Mouse (Mus musculus): ENCODE data around the gene Tex13b. TPM values are rescaled to one million over a fixed set of nuclear protein-coding genes. Genes with fewer than 3 reads are reported as not detected.
"Not testable (repeated sequence)": the region's sequence is repeated elsewhere in the genome, so short reads cannot be mapped to it uniquely, and the experiment has no call there.

The Tex13b gene
- not detected for total RNA-seq (2022)

DNA sequence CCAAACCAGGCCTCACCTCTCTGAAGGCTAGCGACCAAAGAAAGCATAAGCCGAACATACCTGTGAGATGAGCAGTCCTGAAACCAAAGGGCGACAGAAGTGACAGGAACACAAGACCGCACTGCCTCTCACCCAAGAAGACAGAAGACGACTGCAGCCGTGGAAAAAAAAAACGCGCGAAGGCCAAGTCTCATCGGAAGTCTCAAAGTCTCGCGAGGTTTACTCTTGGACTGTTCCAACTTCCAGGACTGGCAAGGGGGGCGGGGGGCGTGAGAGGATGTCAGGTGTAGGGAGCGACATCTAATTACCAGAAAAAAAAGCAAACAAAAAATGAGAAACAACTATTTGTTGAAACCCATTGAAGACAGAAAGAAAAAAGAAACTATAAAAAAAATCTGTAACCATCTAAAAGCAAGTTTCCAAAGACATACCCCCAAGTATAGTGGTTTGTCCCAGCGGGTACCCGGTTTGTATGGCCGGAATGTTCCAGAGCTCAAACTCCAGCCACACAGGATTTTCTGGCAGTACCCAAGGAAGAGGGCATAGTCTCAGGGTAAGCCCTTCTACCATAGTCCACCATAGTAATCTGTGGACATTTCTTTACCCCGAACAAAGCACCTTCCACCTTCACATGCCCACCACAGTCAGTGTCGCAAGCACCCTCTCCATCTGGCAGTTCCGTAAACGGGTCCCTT, at the start of gene Tex13b:
TSS of gene Tex13b (minus strand) at position 122 of the 695 bp plus-strand sequence.
- no peak for DNase-seq

- no peak for DNase-seq
Measured at GRCm38 (mm10) chrX:140862760-140863159, 49.5 kb upstream of the Tex13b start.

DNA sequence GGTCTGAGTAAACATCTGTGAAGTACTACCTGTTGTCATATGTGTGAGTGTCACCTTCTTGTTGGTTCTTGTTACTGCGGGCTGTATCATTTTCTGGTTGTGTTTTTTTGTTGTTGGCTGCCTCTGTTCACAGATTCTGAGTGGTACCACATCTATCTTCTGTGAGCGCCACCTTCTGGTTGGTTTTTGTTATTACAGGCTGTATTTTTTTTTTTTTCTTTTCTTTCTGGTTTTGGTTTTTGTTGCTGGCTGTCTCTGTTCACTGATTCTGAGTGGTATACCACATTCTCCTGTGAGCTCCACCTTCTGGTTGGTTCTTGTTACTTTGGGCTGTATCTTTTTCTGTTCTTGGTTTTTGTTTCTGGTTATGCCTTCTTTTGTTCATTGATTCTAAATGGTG, 44.2 kb upstream of the Tex13b start:
- DNase-seq = no peak

DNA sequence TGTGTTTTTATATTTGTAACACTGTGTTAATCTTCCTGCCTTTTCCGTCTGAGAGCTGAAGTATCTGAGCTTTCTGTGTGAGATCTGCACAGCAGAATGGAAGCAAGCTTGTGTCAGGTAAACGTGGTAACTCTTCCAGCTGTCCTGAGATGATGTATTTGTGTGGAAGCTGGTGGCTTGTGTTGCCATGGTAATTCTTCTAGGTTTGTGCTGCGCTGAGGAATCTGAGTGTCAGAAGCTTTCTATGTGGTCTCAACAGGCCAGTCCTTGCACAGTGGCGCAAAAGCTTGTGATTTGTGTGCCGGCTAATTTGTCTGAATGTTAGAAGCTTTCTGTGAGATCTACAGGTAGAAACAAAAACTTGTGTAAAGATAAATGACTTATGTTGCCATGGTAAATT, 43.8 kb upstream of the Tex13b start:
- DNase-seq = not testable (repeated sequence)

DNA sequence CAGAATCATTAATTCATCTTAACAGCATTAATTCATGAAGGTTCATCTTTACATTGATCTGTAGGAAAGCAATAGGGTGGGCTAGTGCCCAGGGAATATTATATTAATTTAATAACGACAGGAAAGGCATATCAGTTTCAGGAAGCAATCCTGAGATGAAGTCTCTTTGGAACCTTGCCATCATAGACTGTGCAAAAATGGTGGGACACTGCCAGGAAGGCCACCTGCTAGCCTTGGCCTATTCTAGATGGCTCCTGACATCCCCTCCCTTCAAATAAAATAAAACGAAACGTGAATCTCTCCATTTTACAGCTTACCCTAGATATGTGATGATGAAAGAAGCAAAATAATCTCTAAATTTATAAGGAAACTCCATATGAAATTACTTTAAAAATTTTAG, 41.3 kb upstream of the Tex13b start:
- no peak for DNase-seq

- DNase-seq = not testable (repeated sequence)
Measured at GRCm38 (mm10) chrX:140845401-140845800, 32.2 kb upstream of the Tex13b start.

GRCm38 (mm10) chrX:140839887-140840286, 26.7 kb upstream of the Tex13b start:
- DNase-seq = no peak

GRCm38 (mm10) chrX:140838077-140838476, 24.8 kb upstream of the Tex13b start:
- DNase-seq = no peak

DNA sequence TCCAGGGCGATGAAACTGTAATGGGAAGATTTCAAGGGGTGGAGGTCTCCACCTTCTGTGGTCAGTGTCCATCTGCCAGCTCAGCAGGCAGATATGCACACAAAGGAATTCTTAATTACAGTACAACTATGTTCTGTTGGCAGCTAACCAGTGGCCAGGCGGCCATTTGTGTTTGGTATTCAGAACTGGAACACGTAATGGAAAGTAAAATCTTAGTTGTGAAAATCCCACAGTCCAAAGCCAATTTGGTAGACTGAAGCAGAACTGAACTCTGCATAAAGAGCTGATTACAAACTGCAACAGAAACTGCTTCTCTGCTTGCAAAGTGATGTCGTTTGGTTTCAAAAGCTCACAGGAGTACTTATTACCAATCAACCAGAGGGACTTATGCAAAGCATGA, 18.5 kb upstream of the Tex13b start:
- DNase-seq = no peak

DNA sequence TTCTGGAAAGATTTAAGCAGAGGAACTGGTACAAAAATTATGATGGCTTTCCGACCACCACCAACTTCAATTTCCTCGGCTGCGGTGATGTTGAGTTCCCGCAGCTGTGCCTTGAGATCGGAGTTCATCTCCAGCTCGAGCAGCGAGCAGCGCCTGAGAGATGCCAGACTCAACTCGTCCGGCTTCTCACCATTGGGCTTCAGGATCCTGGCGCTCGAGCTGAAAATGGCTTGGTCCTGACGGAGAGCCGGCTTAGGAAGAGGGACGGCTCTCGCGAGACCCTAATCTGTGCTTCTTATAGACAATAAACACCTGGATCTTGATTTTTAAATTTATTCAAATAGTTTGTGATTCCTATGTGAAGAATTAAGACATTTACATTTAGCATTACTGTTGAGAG, 9.1 kb upstream of the Tex13b start:
- DNase-seq = no peak

GRCm38 (mm10) chrX:140805340-140805739, 7.9 kb downstream of the Tex13b start:
- no peak for DNase-seq

- no peak for DNase-seq
Measured at GRCm38 (mm10) chrX:140769794-140770193, 43.4 kb downstream of the Tex13b start.

Other genes starting within 250 kb of the Tex13b start
- 100 to 1,000 TPM in 3 of 4 experiments, 10 to 100 TPM in 1; 95.1 to 116 (median 103) TPM for gene Tsc22d3, start 212.8 kb downstream of the Tex13b start, total RNA-seq (2022)
- 10 to 100 TPM; 33.5 to 49.0 (median 40.7) TPM for gene Mid2, start 148.8 kb downstream of the Tex13b start, total RNA-seq (2022)
- not detected for gene Vsig1, start 94.2 kb upstream of the Tex13b start, total RNA-seq (2022)
- 10 to 100 TPM; 28.6 to 32.0 (median 30.3) TPM for gene Psmd10, start 143.3 kb upstream of the Tex13b start, total RNA-seq (2022)
- gene Atg4a, start 143.5 kb upstream of the Tex13b start, total RNA-seq (2022) = 10 to 100 TPM; 14.7 to 18.3 (median 15.9) TPM